Mouse (Mus musculus) central nervous system, embryonic 14 days (tissue): ENCODE results near the gene Cma2. TPM values are rescaled to one million over a fixed set of nuclear protein-coding genes. Genes with fewer than 3 reads are reported as not detected.

Experiments
- polyA plus RNA-seq: library from polyadenylated mRNA; depleted of rRNA; stranded (reverse); fragments of >200 nt; gene quantifications from 2 replicates; pipeline ENCODE4 v1.2.3, GENCODE M21; 2012; rRNA removed

Gene Cma2
- polyA plus RNA-seq = not detected in 2 replicates

GRCm38 (mm10) chr14:55950346-55951030, at the start of gene Cma2:
Cma2 (plus strand) TSS chr14:55950980.

GRCm38 (mm10) chr14:55944575-55944974, 6.2 kb upstream of the Cma2 start, which contains the start of gene Cma1:
Cma1 (minus strand) TSS chr14:55944675.

GRCm38 (mm10) chr14:56017671-56018070, 66.9 kb downstream of the Cma2 start, which contains the start of gene Mcpt1:
Mcpt1 (plus strand) TSS chr14:56017971.

Other genes starting within 250 kb of the Cma2 start
- gene Tgm1, start 237.1 kb upstream of the Cma2 start, polyA plus RNA-seq = 0.43 and 1.5 TPM in 2 replicates
- 57.1 and 61.9 TPM in 2 replicates for gene Rabggta, start 228.7 kb upstream of the Cma2 start, polyA plus RNA-seq
- gene Dhrs1, start 205.3 kb upstream of the Cma2 start, polyA plus RNA-seq = 86.8 and 87.0 TPM in 2 replicates
- 21.4 and 26.4 TPM in 2 replicates for gene Nop9, start 205.3 kb upstream of the Cma2 start, polyA plus RNA-seq
- gene Cideb, start 192.5 kb upstream of the Cma2 start, polyA plus RNA-seq = 0.57 and 1.3 TPM in 2 replicates
- 0.11 and 0.21 TPM in 2 replicates for gene Ltb4r2, start 189.6 kb upstream of the Cma2 start, polyA plus RNA-seq
- gene Ltb4r1, start 185.0 kb upstream of the Cma2 start, polyA plus RNA-seq = 0.34 and 0.91 TPM in 2 replicates
- 5.0 and 9.7 TPM in 2 replicates for gene Adcy4, start 166.9 kb upstream of the Cma2 start, polyA plus RNA-seq
- gene Ripk3, start 162.1 kb upstream of the Cma2 start, polyA plus RNA-seq = 3.1 and 9.4 TPM in 2 replicates
- 29.1 and 48.1 TPM in 2 replicates for gene Nfatc4, start 127.8 kb upstream of the Cma2 start, polyA plus RNA-seq
- 18.4 and 24.1 TPM in 2 replicates for gene Nynrin, start 97.0 kb upstream of the Cma2 start, polyA plus RNA-seq
- gene Cbln3, start 66.6 kb upstream of the Cma2 start, polyA plus RNA-seq = 0.45 and 0.53 TPM in 2 replicates
- 14.8 and 16.5 TPM in 2 replicates for gene Khnyn, start 66.0 kb upstream of the Cma2 start, polyA plus RNA-seq
- 102 and 107 TPM in 2 replicates for gene Sdr39u1, start 50.7 kb upstream of the Cma2 start, polyA plus RNA-seq
- gene Cma1, start 6.3 kb upstream of the Cma2 start, polyA plus RNA-seq = 1.4 and 5.1 TPM in 2 replicates
- gene Mcpt1, start 67.0 kb downstream of the Cma2 start, polyA plus RNA-seq = 0.08 TPM in 1 of 2 replicates, not detected in the other
- gene Mcpt9, start 79.5 kb downstream of the Cma2 start, polyA plus RNA-seq = not detected in 2 replicates
- gene Mcpt2, start 91.1 kb downstream of the Cma2 start, polyA plus RNA-seq = 0.06 TPM in 1 of 2 replicates, not detected in the other
- gene Mcpt4, start 111.3 kb downstream of the Cma2 start, polyA plus RNA-seq = 0.19 TPM in 1 of 2 replicates, not detected in the other
- 0.07 and 0.23 TPM in 2 replicates for gene Mcpt8, start 134.3 kb downstream of the Cma2 start, polyA plus RNA-seq
- gene Ctsg, start 151.6 kb downstream of the Cma2 start, polyA plus RNA-seq = 0.22 and 0.29 TPM in 2 replicates
- not detected in 2 replicates for gene Gzme, start 169.6 kb downstream of the Cma2 start, polyA plus RNA-seq
- not detected in 2 replicates for gene Gzmd, start 181.6 kb downstream of the Cma2 start, polyA plus RNA-seq
- not detected in 2 replicates for gene Gzmg, start 208.6 kb downstream of the Cma2 start, polyA plus RNA-seq
- not detected in 2 replicates for gene Gzmn, start 223.6 kb downstream of the Cma2 start, polyA plus RNA-seq